9 mouse cellular contexts compared by ENCODE assay signal in the genomic region with DNA sequence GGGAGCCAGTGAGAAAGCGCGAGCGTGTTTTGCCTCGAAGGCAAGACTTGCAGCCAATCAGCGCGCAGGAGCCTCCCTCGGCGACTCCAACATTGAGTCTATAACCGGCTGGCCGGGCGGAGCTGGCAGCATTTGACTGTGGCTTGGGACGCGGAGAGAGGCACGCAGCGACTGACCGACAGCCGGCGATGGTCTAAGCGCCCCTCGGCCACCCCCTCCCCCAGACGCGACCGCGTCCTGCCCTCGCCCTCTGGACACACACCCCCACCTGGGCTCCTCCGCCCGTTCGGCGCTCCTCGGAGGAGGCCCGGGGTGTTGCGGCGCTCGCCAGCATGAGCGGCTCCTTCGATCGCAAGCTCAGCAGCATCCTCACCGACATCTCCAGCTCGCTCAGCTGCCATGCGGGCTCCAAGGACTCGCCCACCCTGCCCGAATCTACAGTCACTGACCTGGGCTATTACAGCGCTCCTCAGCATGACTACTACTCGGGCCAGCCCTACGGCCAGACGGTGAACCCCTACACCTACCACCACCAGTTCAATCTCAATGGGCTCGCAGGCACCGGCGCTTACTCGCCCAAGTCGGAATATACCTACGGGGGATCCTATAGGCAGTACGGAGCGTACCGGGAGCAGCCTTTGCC. TPM values are rescaled to one million over a fixed set of nuclear protein-coding genes. Genes with fewer than 3 reads are reported as not detected.
DNase-seq lines count a peak whose midpoint lies in the region; ATAC-seq lines count a peak whose summit lies in the region.
"Had no signal": no experiment of that assay in that cellular context is flagged by ENCODE, and none has a peak within 500 bp of the region (broad histone marks: within the 10 kb centered on the region; RNA-seq: fewer than 3 reads in every experiment).

A gene (plus strand): TSS at position 130 of the 643 bp plus-strand sequence.

- intact Hi-C loops in heart, postnatal 25 days (cut with DNase I), result loop anchor here (10.0 kb wide), 1 partner anchor 265 kb away; a partner anchor contains a TSS

- WGBS in heart, embryonic 11.5 days (ENCODE audit: insufficient replicate concordance), result under 1% methylated on average over 48 of the region's 55 CpGs
- under 1% methylated on average over 54 of the region's 55 CpGs for WGBS in limb, embryonic 15.5 days
- under 1% methylated on average over 50 of the region's 55 CpGs for WGBS in stomach, embryonic 14.5 days

- no peak within 1 kb of the TSS for H3K27ac ChIP-seq in heart, embryonic 11.5 days (ENCODE audit: low read depth, low read length)
- H3K27ac ChIP-seq in limb, embryonic 15.5 days, result 0 out of 2 replicates have a peak within 1 kb of the TSS, but pooled peaks have one; percentile 22
- no peak within 1 kb of the TSS for H3K27ac ChIP-seq in stomach, embryonic 14.5 days (ENCODE audit: low read length)

- no peak for ATAC-seq in heart, embryonic 11.5 days (replicated peaks; ENCODE audit: insufficient number of reproducible peaks, low FRiP score, low TSS enrichment)
- ATAC-seq in limb, embryonic 15.5 days (ENCODE audit: insufficient number of reproducible peaks, low FRiP score, low TSS enrichment, low read depth), result no peak
- ATAC-seq in stomach, embryonic 14.5 days (ENCODE audit: insufficient number of reproducible peaks, insufficient read depth, low FRiP score, low read depth), result peak; percentile 39; the same call in 1 of the 2 replicates

- DNase-seq in heart, postnatal 25 days (ENCODE audit: low spot score), result no peak
- peak; percentile 67 for DNase-seq in WW6 (ENCODE audit: low read depth, low spot score)
- peak; percentile 65 for DNase-seq in forelimb bud, embryonic 11.5 days (ENCODE audit: low read depth, low spot score)
- DNase-seq in layer of hippocampus, postnatal 14 days (ENCODE audit: low spot score in 2 of 2), result no peak
- no peak for DNase-seq in thymus, adult 18-20 months

- H3K9me3 ChIP-seq in heart, embryonic 11.5 days (replicated peaks; ENCODE audit: control insufficient read depth, low read length), result no peaks in the 10 kb centered on the region
- H3K9me3 ChIP-seq in limb, embryonic 15.5 days, result no peaks in the 10 kb centered on the region
- H3K9me3 ChIP-seq in stomach, embryonic 14.5 days (ENCODE audit: control insufficient read depth, low read depth, low read length), result no peaks in the 10 kb centered on the region

- peaks cover 78% of the 10 kb centered on the region for H3K27me3 ChIP-seq in heart, embryonic 11.5 days (ENCODE audit: control insufficient read depth, insufficient read depth, low read length)
- H3K27me3 ChIP-seq in limb, embryonic 15.5 days, result peaks cover 81% of the 10 kb centered on the region
- peaks cover 49% of the 10 kb centered on the region for H3K27me3 ChIP-seq in stomach, embryonic 14.5 days (ENCODE audit: control insufficient read depth, insufficient read depth, low read length)

- no peaks in the 10 kb centered on the region for H3K36me3 ChIP-seq in heart, embryonic 11.5 days (ENCODE audit: control insufficient read depth, insufficient read depth, low read length)
- no peaks in the 10 kb centered on the region for H3K36me3 ChIP-seq in limb, embryonic 15.5 days
- no peaks in the 10 kb centered on the region for H3K36me3 ChIP-seq in stomach, embryonic 14.5 days (ENCODE audit: control insufficient read depth, insufficient read depth, low read length)

- H3K4me2 ChIP-seq in heart, embryonic 11.5 days, result peak within 1 kb of the TSS; percentile 79
- peak within 1 kb of the TSS; percentile 77 for H3K4me2 ChIP-seq in limb, embryonic 15.5 days
- H3K4me2 ChIP-seq in stomach, embryonic 14.5 days (replicated peaks; ENCODE audit: low read depth, low read length), result peak within 1 kb of the TSS; percentile 58

- H3K4me3 ChIP-seq in heart, embryonic 11.5 days (ENCODE audit: low read depth, low read length), result peak within 1 kb of the TSS; percentile 44
- peak within 1 kb of the TSS; percentile 50 for H3K4me3 ChIP-seq in limb, embryonic 15.5 days
- H3K4me3 ChIP-seq in stomach, embryonic 14.5 days (ENCODE audit: low read depth, low read length), result peak within 1 kb of the TSS; percentile 36

- peaks cover 14% of the 10 kb centered on the region for H3K4me1 ChIP-seq in heart, embryonic 11.5 days (ENCODE audit: control insufficient read depth, insufficient read depth, low read length)
- peaks cover 32% of the 10 kb centered on the region for H3K4me1 ChIP-seq in limb, embryonic 15.5 days
- peaks cover 11% of the 10 kb centered on the region for H3K4me1 ChIP-seq in stomach, embryonic 14.5 days (ENCODE audit: control insufficient read depth, insufficient read depth, low read length)

- no peak within 1 kb of the TSS; the same call in 1 of the 2 replicates for H3K9ac ChIP-seq in heart, embryonic 11.5 days (ENCODE audit: low read depth, low read length)
- peak within 1 kb of the TSS; percentile 31; the same call in 1 of the 2 replicates for H3K9ac ChIP-seq in limb, embryonic 15.5 days
- H3K9ac ChIP-seq in stomach, embryonic 14.5 days (replicated peaks; ENCODE audit: low read depth, low read length), result no peak within 1 kb of the TSS; the same call in 1 of the 2 replicates

RNA-seq across cellular contexts. Expression of the gene that starts here (rescaled TPM):
- 0.30 and 0.40 TPM in 2 replicates for polyA plus RNA-seq in heart, embryonic 11.5 days (2014; fragmentation: Nextera tagmentation; extraction: Ambion mirVana)
- total RNA-seq in heart, postnatal 25 days (2021), result not detected
- 17.7 and 20.9 TPM in 2 replicates for polyA plus RNA-seq in limb, embryonic 15.5 days (2015; fragmentation: Nextera tagmentation; extraction: Ambion mirVana)
- 3.1 and 4.5 TPM in 2 replicates for polyA plus RNA-seq in stomach, embryonic 14.5 days (2014; fragmentation: Nextera tagmentation; extraction: Ambion mirVana)
- not detected for total RNA-seq in layer of hippocampus, postnatal 14 days (2021)
- total RNA-seq: MEL had no signal

Comparison
In these comparisons a context has a peak if more than half of its experiments do, and no peak if none do; other contexts are left out.
1. DNase-seq: peak in WW6 (single experiment) and forelimb bud, embryonic 11.5 days (single experiment); none in heart, postnatal 25 days (single experiment), layer of hippocampus, postnatal 14 days (0 of 2) and thymus, adult 18-20 months (0 of 2).
2. Peak in every context shown above with its lines, with median percentiles within 50 percentile points of each other: H3K4me2 ChIP-seq and H3K4me3 ChIP-seq.